Comparison of ENCODE assay signal across 17 mouse cellular contexts in genomic region chr8:47611773-47612433, GRCm38 (mm10).
A peak's percentile ranks its signal among the peaks of the same experiment; 100 is the strongest.
DNase-seq lines count a peak whose midpoint lies in the region; ATAC-seq lines count a peak whose summit lies in the region.
"Had no signal": no experiment of that assay in that cellular context is flagged by ENCODE, and none has a peak within 500 bp of the region (broad histone marks: within the 10 kb centered on the region; RNA-seq: fewer than 3 reads in every experiment).

No protein-coding gene starts in this region.

- peaks cover 3% of the 10 kb centered on the region; the same call in 1 of the 2 replicates for H3K4me1 ChIP-seq in hindbrain, embryonic 14.5 days (replicated peaks; ENCODE audit: control insufficient read depth, insufficient read depth, low read length)
- no peaks in the 10 kb centered on the region for H3K4me1 ChIP-seq in hindbrain, embryonic 10.5 days (replicated peaks)
- H3K4me1 ChIP-seq in hindbrain, embryonic 16.5 days (ENCODE audit: control insufficient read depth, insufficient read depth, low read depth, low read length): no peaks in the 10 kb centered on the region
- no peaks in the 10 kb centered on the region for H3K4me1 ChIP-seq in neural tube, embryonic 14.5 days (ENCODE audit: control insufficient read depth, insufficient read depth, low read length)
- H3K4me1 ChIP-seq: heart, embryonic 10.5 days; limb, embryonic 10.5 days had no signal

- WGBS in hindbrain, embryonic 14.5 days: 72% methylated on average over 11 of the region's 11 CpGs
- 82% methylated on average over 11 of the region's 11 CpGs for WGBS in hindbrain, embryonic 10.5 days
- 67% methylated on average over 11 of the region's 11 CpGs for WGBS in hindbrain, embryonic 16.5 days
- WGBS in neural tube, embryonic 14.5 days: 71% methylated on average over 11 of the region's 11 CpGs

- H3K36me3 ChIP-seq in hindbrain, embryonic 14.5 days (replicated peaks; ENCODE audit: control insufficient read depth, insufficient read depth): no peaks in the 10 kb centered on the region
- H3K36me3 ChIP-seq in hindbrain, embryonic 10.5 days: no peaks in the 10 kb centered on the region
- H3K36me3 ChIP-seq in hindbrain, embryonic 16.5 days (ENCODE audit: control insufficient read depth, insufficient read depth, low read length): no peaks in the 10 kb centered on the region
- H3K36me3 ChIP-seq in neural tube, embryonic 14.5 days (ENCODE audit: control insufficient read depth, insufficient read depth, low read length): no peaks in the 10 kb centered on the region
- H3K36me3 ChIP-seq: heart, embryonic 10.5 days; limb, embryonic 10.5 days; neural tube, embryonic 12.5 days had no signal

- no peak overlapping the region for H3K4me3 ChIP-seq in hindbrain, embryonic 14.5 days (replicated peaks; ENCODE audit: low read length)
- no peak overlapping the region for H3K4me3 ChIP-seq in hindbrain, embryonic 10.5 days
- no peak overlapping the region for H3K4me3 ChIP-seq in hindbrain, embryonic 16.5 days (ENCODE audit: low read length)
- no peak overlapping the region for H3K4me3 ChIP-seq in neural tube, embryonic 14.5 days (ENCODE audit: low read depth, low read length)
- H3K4me3 ChIP-seq: heart, embryonic 10.5 days; limb, embryonic 10.5 days; neural tube, embryonic 12.5 days had no signal

- ATAC-seq in hindbrain, embryonic 14.5 days (ENCODE audit: low FRiP score): peak; percentile 62; the same call in 1 of the 2 replicates
- ATAC-seq in hindbrain, embryonic 16.5 days: peak; percentile 93
- ATAC-seq in neural tube, embryonic 14.5 days (ENCODE audit: low read depth): peak; percentile 85; the same call in 1 of the 2 replicates
- ATAC-seq: liver, postnatal 0 days had no signal

- no peak overlapping the region for H3K27ac ChIP-seq in hindbrain, embryonic 14.5 days
- no peak overlapping the region for H3K27ac ChIP-seq in hindbrain, embryonic 10.5 days
- no peak overlapping the region for H3K27ac ChIP-seq in hindbrain, embryonic 16.5 days (ENCODE audit: low read depth, low read length)
- no peak overlapping the region for H3K27ac ChIP-seq in neural tube, embryonic 14.5 days (ENCODE audit: low read depth, low read length)
- H3K27ac ChIP-seq: heart, embryonic 10.5 days; limb, embryonic 10.5 days; neural tube, embryonic 12.5 days had no signal

- no peaks in the 10 kb centered on the region for H3K9me3 ChIP-seq in hindbrain, embryonic 14.5 days (ENCODE audit: control insufficient read depth, low read length)
- no peaks in the 10 kb centered on the region for H3K9me3 ChIP-seq in hindbrain, embryonic 10.5 days
- no peaks in the 10 kb centered on the region for H3K9me3 ChIP-seq in hindbrain, embryonic 16.5 days (ENCODE audit: control insufficient read depth, low read length)
- H3K9me3 ChIP-seq in neural tube, embryonic 14.5 days (ENCODE audit: control insufficient read depth, low read length): no peaks in the 10 kb centered on the region
- H3K9me3 ChIP-seq: heart, embryonic 10.5 days; limb, embryonic 10.5 days; neural tube, embryonic 12.5 days had no signal

- H3K9ac ChIP-seq in hindbrain, embryonic 14.5 days: no peak overlapping the region
- H3K9ac ChIP-seq in hindbrain, embryonic 16.5 days (ENCODE audit: low read depth, low read length): no peak overlapping the region
- no peak overlapping the region for H3K9ac ChIP-seq in neural tube, embryonic 14.5 days (replicated peaks; ENCODE audit: low read depth, low read length)
- H3K9ac ChIP-seq: liver, postnatal 0 days; neural tube, embryonic 12.5 days had no signal

- peak; percentile 50 for DNase-seq in hindbrain, embryonic 14.5 days (ENCODE audit: low spot score)
- DNase-seq in hindbrain, embryonic 10.5 days (ENCODE audit: low spot score): no peak
- DNase-seq in brain, adult 2 months (ENCODE audit: low read depth, low spot score): peak; percentile 28
- no peak for DNase-seq in layer of hippocampus, postnatal 36 days
- DNase-seq in layer of hippocampus, postnatal 14 days (ENCODE audit: low spot score in 2 of 2): no peak
- DNase-seq: adrenal gland, adult 8-10 months; cerebellum, adult 11-12 months; kidney, adult 2 months; kidney, postnatal 14 days; liver, postnatal 0 days; lung, postnatal 10 days had no signal

- H3K27me3 ChIP-seq in hindbrain, embryonic 14.5 days (ENCODE audit: control insufficient read depth, insufficient read depth, low read length): no peaks in the 10 kb centered on the region
- H3K27me3 ChIP-seq in hindbrain, embryonic 10.5 days (ENCODE audit: insufficient read depth, poor library complexity, severe bottlenecking): no peaks in the 10 kb centered on the region
- H3K27me3 ChIP-seq in hindbrain, embryonic 16.5 days (replicated peaks; ENCODE audit: control insufficient read depth, insufficient read depth, low read length): no peaks in the 10 kb centered on the region
- H3K27me3 ChIP-seq in neural tube, embryonic 14.5 days (ENCODE audit: control insufficient read depth, insufficient read depth, low read length): no peaks in the 10 kb centered on the region
- H3K27me3 ChIP-seq: CH12.LX; neural tube, embryonic 12.5 days had no signal

- H3K4me2 ChIP-seq in hindbrain, embryonic 14.5 days (replicated peaks): no peak overlapping the region
- no peak overlapping the region for H3K4me2 ChIP-seq in hindbrain, embryonic 16.5 days (ENCODE audit: low read length)
- H3K4me2 ChIP-seq in neural tube, embryonic 14.5 days (ENCODE audit: low read depth, low read length): no peak overlapping the region
- H3K4me2 ChIP-seq: neural tube, embryonic 12.5 days had no signal

Comparison
In these comparisons a context has a peak if more than half of its experiments do, and no peak if none do; other contexts are left out.
1. DNase-seq: peak in hindbrain, embryonic 14.5 days (single experiment) and brain, adult 2 months (single experiment); none in hindbrain, embryonic 10.5 days (single experiment), layer of hippocampus, postnatal 36 days (0 of 2) and layer of hippocampus, postnatal 14 days (0 of 2).
2. Peak in every context shown above with its lines, with median percentiles within 50 percentile points of each other: ATAC-seq.